11 mouse cellular contexts compared by ENCODE assay signal in the genomic region with DNA sequence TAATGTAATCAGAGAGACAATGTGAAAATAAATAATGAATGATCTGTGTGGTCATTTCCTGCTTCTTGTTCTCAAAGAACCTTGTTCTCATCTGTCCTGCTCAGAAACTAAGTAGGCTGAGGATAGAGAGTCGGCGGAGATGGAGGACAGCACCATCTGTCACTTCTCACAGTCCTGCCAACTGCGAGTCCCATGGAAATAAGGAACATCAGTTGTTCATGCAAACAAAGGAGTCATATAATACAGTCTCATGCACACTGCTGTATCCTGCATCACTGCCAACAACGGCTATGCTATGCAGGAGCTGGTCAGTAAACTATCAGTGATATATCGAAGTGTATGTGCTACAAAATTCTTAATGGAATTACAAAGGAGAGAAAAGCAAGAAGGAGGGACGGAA.
A peak's percentile ranks its signal among the peaks of the same experiment; 100 is the strongest.
DNase-seq lines count a peak whose midpoint lies in the region; ATAC-seq and TF ChIP-seq lines count a peak whose summit lies in the region.
"Had no signal": no experiment of that assay in that cellular context is flagged by ENCODE, and none has a peak within 500 bp of the region (broad histone marks: within the 10 kb centered on the region; RNA-seq: fewer than 3 reads in every experiment).

No protein-coding gene starts in this region.

- intact Hi-C loops in gastrocnemius, postnatal 36 days (cut with DNase I): no loop called here
- intact Hi-C loops in gastrocnemius, postnatal 14 days (cut with DNase I; ENCODE audit: low total_unique reads): no loop called here

- H3K9ac ChIP-seq in hindbrain, postnatal 0 days (replicated peaks; ENCODE audit: low read length): no peak overlapping the region
- H3K9ac ChIP-seq: liver, embryonic 15.5 days had no signal

- H3K4me1 ChIP-seq in hindbrain, postnatal 0 days (ENCODE audit: insufficient read depth, low read length): no peaks in the 10 kb centered on the region
- H3K4me1 ChIP-seq: liver, embryonic 15.5 days had no signal

- H3K9me3 ChIP-seq in hindbrain, postnatal 0 days (ENCODE audit: low read length): no peaks in the 10 kb centered on the region
- H3K9me3 ChIP-seq: liver, embryonic 15.5 days had no signal

- no peak for TF ChIP-seq CTCF in layer of hippocampus, adult 2 months (conservative IDR thresholded peaks at IDR 0.05)
- no peak for TF ChIP-seq CTCF in brain, embryonic 14.5 days (IDR thresholded peaks at IDR 0.05; ENCODE audit: borderline replicate concordance, extremely low read depth, insufficient read depth, insufficient read length)
- no peak for TF ChIP-seq CTCF in hindbrain, postnatal 0 days (IDR thresholded peaks at IDR 0.05; ENCODE audit: low read depth)

- 42% methylated on average over 6 of the region's 6 CpGs for WGBS in hindbrain, postnatal 0 days

- ATAC-seq in hindbrain, postnatal 0 days: peak; percentile 77
- no peak for ATAC-seq in erythroid progenitor cell, adult 5-6 weeks (replicated peaks; ENCODE audit: low FRiP score, poor library complexity, severe bottlenecking)

- H3K36me3 ChIP-seq in hindbrain, postnatal 0 days (ENCODE audit: insufficient read depth, low read length): no peaks in the 10 kb centered on the region
- H3K36me3 ChIP-seq: liver, embryonic 15.5 days had no signal

- no peaks in the 10 kb centered on the region for H3K27me3 ChIP-seq in hindbrain, postnatal 0 days (ENCODE audit: insufficient read depth, low read length)
- H3K27me3 ChIP-seq: CH12.LX; liver, embryonic 15.5 days had no signal

- TF ChIP-seq POLR2A in brain, embryonic 14.5 days (IDR thresholded peaks at IDR 0.05; ENCODE audit: borderline replicate concordance, extremely low read depth, insufficient read depth, insufficient read length, poor library complexity, severe bottlenecking): no peak

- H3K4me2 ChIP-seq in hindbrain, postnatal 0 days (ENCODE audit: low read depth, low read length): no peak overlapping the region
- H3K4me2 ChIP-seq: liver, embryonic 15.5 days had no signal

- peak in 1 of 2 experiments; percentile 37 for DNase-seq in layer of hippocampus, adult 2 months (ENCODE audit: low spot score in 2 of 2)
- no peak for DNase-seq in layer of hippocampus, postnatal 10 days (ENCODE audit: low spot score in 2 of 2)
- peak; percentile 87 for DNase-seq in brain, embryonic 14.5 days (ENCODE audit: low read depth)
- peak; percentile 81 for DNase-seq in cerebellum, adult 9-10 months
- peak; percentile 75 for DNase-seq in hindbrain, postnatal 0 days (ENCODE audit: low spot score)
- no peak for DNase-seq in gastrocnemius, postnatal 36 days
- no peak for DNase-seq in gastrocnemius, postnatal 14 days

- H3K27ac ChIP-seq in layer of hippocampus, adult 2 months: peak overlapping the region; percentile 55; the same call in 1 of the 2 replicates
- H3K27ac ChIP-seq in hindbrain, postnatal 0 days: no peak overlapping the region
- H3K27ac ChIP-seq: liver, embryonic 15.5 days; stomach, postnatal 0 days had no signal

- no peak overlapping the region for H3K4me3 ChIP-seq in layer of hippocampus, adult 2 months
- no peak overlapping the region for H3K4me3 ChIP-seq in hindbrain, postnatal 0 days (ENCODE audit: low read length)
- H3K4me3 ChIP-seq: liver, embryonic 15.5 days had no signal

Comparison
In these comparisons a context has a peak if more than half of its experiments do, and no peak if none do; other contexts are left out.
1. DNase-seq: peak in brain, embryonic 14.5 days (single experiment), cerebellum, adult 9-10 months (single experiment) and hindbrain, postnatal 0 days (single experiment); none in layer of hippocampus, postnatal 10 days (0 of 2), gastrocnemius, postnatal 36 days (0 of 2) and gastrocnemius, postnatal 14 days (single experiment).